In the genomic region with DNA sequence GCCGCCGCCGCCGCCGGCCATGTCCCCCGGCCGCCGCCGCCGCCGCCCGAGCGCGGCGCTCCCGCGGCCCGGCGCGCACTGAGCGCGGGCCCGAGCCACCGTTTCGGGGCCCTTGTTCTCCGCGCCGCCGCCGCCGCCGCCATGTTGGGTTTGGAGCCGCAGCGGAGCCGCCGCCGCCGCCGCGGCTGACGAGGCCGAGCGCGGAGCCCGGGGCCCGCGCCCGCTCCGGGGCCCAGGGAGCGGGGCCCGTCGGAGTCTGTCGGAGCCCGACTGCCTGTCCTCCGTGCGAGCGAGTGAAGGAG, we compare ENCODE assay signal across 9 mouse cellular contexts. TPM values are rescaled to one million over a fixed set of nuclear protein-coding genes. Genes with fewer than 3 reads are reported as not detected.
DNase-seq lines count a peak whose midpoint lies in the region; ATAC-seq and TF ChIP-seq lines count a peak whose summit lies in the region.
"Had no signal": no experiment of that assay in that cellular context is flagged by ENCODE, and none has a peak within 500 bp of the region (broad histone marks: within the 10 kb centered on the region; RNA-seq: fewer than 3 reads in every experiment).

No protein-coding gene starts in this region.

- no peaks in the 10 kb centered on the region for H3K9me3 ChIP-seq in heart, embryonic 15.5 days (replicated peaks)
- no peaks in the 10 kb centered on the region for H3K9me3 ChIP-seq in G1E (replicated peaks)
- no peaks in the 10 kb centered on the region for H3K9me3 ChIP-seq in forebrain, postnatal 0 days (ENCODE audit: low read length)
- no peaks in the 10 kb centered on the region for H3K9me3 ChIP-seq in megakaryocyte, embryonic 14.5 days

- H3K27me3 ChIP-seq in heart, embryonic 15.5 days = no peaks in the 10 kb centered on the region
- H3K27me3 ChIP-seq in G1E (ENCODE audit: insufficient read depth, low read length) = 0 out of 2 replicates have a peak, but pooled peaks cover 5% of the 10 kb centered on the region
- H3K27me3 ChIP-seq in forebrain, postnatal 0 days (ENCODE audit: insufficient read depth, low read length) = no peaks in the 10 kb centered on the region
- no peaks in the 10 kb centered on the region for H3K27me3 ChIP-seq in megakaryocyte, embryonic 14.5 days (replicated peaks)

- no peak; the same call in 1 of the 2 replicates for ATAC-seq in heart, embryonic 15.5 days (replicated peaks; ENCODE audit: insufficient number of reproducible peaks, insufficient read depth, low FRiP score, low read depth)
- ATAC-seq in G1E (ENCODE audit: extremely low read depth, insufficient number of reproducible peaks, low FRiP score, poor library complexity, severe bottlenecking) = no peak
- peak; percentile 61 for ATAC-seq in forebrain, postnatal 0 days

- peaks cover 43% of the 10 kb centered on the region for H3K4me1 ChIP-seq in heart, embryonic 15.5 days (replicated peaks)
- H3K4me1 ChIP-seq in G1E (ENCODE audit: insufficient read depth, low read depth, low read length) = peaks cover 56% of the 10 kb centered on the region
- H3K4me1 ChIP-seq in forebrain, postnatal 0 days (ENCODE audit: insufficient read depth) = peaks cover 11% of the 10 kb centered on the region; the same call in 1 of the 2 replicates
- peaks cover 71% of the 10 kb centered on the region for H3K4me1 ChIP-seq in megakaryocyte, embryonic 14.5 days

- DNase-seq in heart, adult 9 months (ENCODE audit: low spot score in 2 of 2) = no peak
- DNase-seq in G1E (ENCODE audit: low spot score) = no peak
- no peak for DNase-seq in forebrain, postnatal 0 days
- DNase-seq in Muller cell, postnatal 12 days (ENCODE audit: inconsistent ontology term) = no peak
- DNase-seq in adrenal gland, adult (ENCODE audit: inconsistent age in 2 of 2, low spot score in 1 of 2) = no peak
- DNase-seq in right cerebral cortex, postnatal 36 days (ENCODE audit: low spot score in 2 of 2) = no peak

- TF ChIP-seq CTCF in G1E (IDR thresholded peaks at IDR 0.05; ENCODE audit: low read depth, low read length) = no peak
- TF ChIP-seq CTCF in forebrain, postnatal 0 days (IDR thresholded peaks at IDR 0.05; ENCODE audit: low read depth) = no peak

- WGBS in heart, embryonic 15.5 days = under 1% methylated on average over 50 of the region's 57 CpGs
- 4% methylated on average over 38 of the region's 57 CpGs for WGBS in forebrain, postnatal 0 days

- peak overlapping the region; percentile 100 for H3K4me3 ChIP-seq in heart, embryonic 15.5 days
- peak overlapping the region; percentile 98 for H3K4me3 ChIP-seq in G1E (ENCODE audit: low read depth, low read length)
- peak overlapping the region; percentile 97 for H3K4me3 ChIP-seq in forebrain, postnatal 0 days (ENCODE audit: low read depth, low read length)
- peak overlapping the region; percentile 98 for H3K4me3 ChIP-seq in megakaryocyte, embryonic 14.5 days (replicated peaks)

- H3K4me2 ChIP-seq in heart, embryonic 15.5 days = peak overlapping the region; percentile 88
- peak overlapping the region; percentile 90 for H3K4me2 ChIP-seq in forebrain, postnatal 0 days (ENCODE audit: low read depth)

- H3K9ac ChIP-seq in heart, embryonic 15.5 days = peak overlapping the region; percentile 100
- peak overlapping the region; percentile 92 for H3K9ac ChIP-seq in forebrain, postnatal 0 days

- no peaks in the 10 kb centered on the region for H3K36me3 ChIP-seq in heart, embryonic 15.5 days
- H3K36me3 ChIP-seq in G1E (replicated peaks) = peaks cover 22% of the 10 kb centered on the region
- H3K36me3 ChIP-seq in forebrain, postnatal 0 days (ENCODE audit: insufficient read depth) = no peaks in the 10 kb centered on the region
- H3K36me3 ChIP-seq in megakaryocyte, embryonic 14.5 days (replicated peaks; ENCODE audit: low read length) = peaks cover 8% of the 10 kb centered on the region

- peak overlapping the region; percentile 83 for H3K27ac ChIP-seq in heart, embryonic 15.5 days
- H3K27ac ChIP-seq in forebrain, postnatal 0 days (ENCODE audit: low read depth, low read length) = peak overlapping the region; percentile 97

RNA-seq across cellular contexts. Expression of a gene that starts 0.2 kb away (rescaled TPM):
- polyA plus RNA-seq in heart, embryonic 15.5 days (2015; fragmentation: Nextera tagmentation; extraction: Ambion mirVana) = 17.8 and 22.4 TPM in 2 replicates
- total RNA-seq in G1E (2014; fragmentation: Nextera tagmentation) = 53.9 and 69.2 TPM in 2 replicates
- 31.8 and 35.9 TPM in 2 replicates for total RNA-seq in G1E (2017)
- polyA plus RNA-seq in G1E (2012) = 29.5 and 33.9 TPM in 2 replicates
- total RNA-seq in forebrain, postnatal 0 days (2014; rRNA removed) = 79.1 and 114 TPM in 2 replicates
- 36.0 and 43.5 TPM in 2 replicates for polyA plus RNA-seq in forebrain, postnatal 0 days (2015; fragmentation: Nextera tagmentation; extraction: Ambion mirVana)
- polyA plus RNA-seq in megakaryocyte, embryonic 14.5 days (2012; ENCODE audit: insufficient read depth, low replicate concordance) = 8.1 and 18.2 TPM in 2 replicates

RNA-seq across cellular contexts. Expression of a gene that starts 40.3 kb away (rescaled TPM):
- 0.15 and 0.39 TPM in 2 replicates for polyA plus RNA-seq in heart, embryonic 15.5 days (2015; fragmentation: Nextera tagmentation; extraction: Ambion mirVana)
- total RNA-seq in G1E (2014; fragmentation: Nextera tagmentation) (not detected in 2 replicates), G1E (2017) (0.38 TPM in 1 of 2 replicates, not detected in the other)
- polyA plus RNA-seq in G1E (2012) = 0.02 TPM in 1 of 2 replicates, not detected in the other
- total RNA-seq in forebrain, postnatal 0 days (2014; rRNA removed) = not detected in 2 replicates
- not detected in 2 replicates for polyA plus RNA-seq in forebrain, postnatal 0 days (2015; fragmentation: Nextera tagmentation; extraction: Ambion mirVana)
- polyA plus RNA-seq in megakaryocyte, embryonic 14.5 days (2012; ENCODE audit: insufficient read depth, low replicate concordance) = not detected in 2 replicates
- total RNA-seq: layer of hippocampus, postnatal 25 days had no signal
